Mouse (Mus musculus) kidney, postnatal 10 days (tissue): ENCODE data around the gene Olfr718-ps1.

ENCODE experiments used
- DNase-seq: peaks from one replicate; pipeline ENCODE4 v3.0.0; 2021; ENCODE audit warnings: mixed read lengths

Olfr718-ps1 gene

GRCm38 (mm10) chr5:143127837-143128236, 19.5 kb downstream of the Olfr718-ps1 start:
- no peak for DNase-seq

- no peak for DNase-seq
Observed at GRCm38 (mm10) chr5:143126908-143127307, 20.5 kb downstream of the Olfr718-ps1 start.

GRCm38 (mm10) chr5:143126089-143126488, 21.3 kb downstream of the Olfr718-ps1 start:
- no peak for DNase-seq

GRCm38 (mm10) chr5:143125601-143126000, 21.8 kb downstream of the Olfr718-ps1 start:
- no peak for DNase-seq

GRCm38 (mm10) chr5:143124805-143125378, 22.5 kb downstream of the Olfr718-ps1 start:
- no peak for DNase-seq

GRCm38 (mm10) chr5:143122673-143123072, 24.7 kb downstream of the Olfr718-ps1 start:
- DNase-seq: no peak

GRCm38 (mm10) chr5:143122125-143122524, 25.3 kb downstream of the Olfr718-ps1 start:
- DNase-seq: no peak

- DNase-seq: peak; percentile 95
Observed at GRCm38 (mm10) chr5:143112281-143113246, 34.8 kb downstream of the Olfr718-ps1 start, which contains the start of gene Rnf216. Rnf216 (minus strand) TSS chr5:143112994.

- DNase-seq: no peak
Observed at GRCm38 (mm10) chr5:143106842-143107241, 40.5 kb downstream of the Olfr718-ps1 start.

- no peak for DNase-seq
Observed at GRCm38 (mm10) chr5:143103231-143103630, 44.1 kb downstream of the Olfr718-ps1 start.

- no peak for DNase-seq
Observed at GRCm38 (mm10) chr5:143101626-143102025, 45.8 kb downstream of the Olfr718-ps1 start.

- DNase-seq: no peak
Observed at GRCm38 (mm10) chr5:143095256-143095655, 52.1 kb downstream of the Olfr718-ps1 start.

- no peak for DNase-seq
Observed at GRCm38 (mm10) chr5:143092891-143093290, 54.5 kb downstream of the Olfr718-ps1 start.

- peak; percentile 47 for DNase-seq
Observed at GRCm38 (mm10) chr5:143084898-143085297, 62.5 kb downstream of the Olfr718-ps1 start.
